Comparison of ENCODE assay signal across 22 mouse cellular contexts in genomic region chr11:68739509-68739908, GRCm38 (mm10). TPM values are rescaled to one million over a fixed set of nuclear protein-coding genes. Genes with fewer than 3 reads are reported as not detected.
DNase-seq lines count a peak whose midpoint lies in the region; ATAC-seq and TF ChIP-seq lines count a peak whose summit lies in the region.
"Had no signal": no experiment of that assay in that cellular context is flagged by ENCODE, and none has a peak within 500 bp of the region (broad histone marks: within the 10 kb centered on the region; RNA-seq: fewer than 3 reads in every experiment).

No protein-coding gene starts in this region.

- peak overlapping the region; percentile 15 for H3K4me3 ChIP-seq in cerebellum, adult 2 months (replicated peaks; ENCODE audit: insufficient read depth, low read depth, low read length)
- H3K4me3 ChIP-seq in megakaryocyte, embryonic 14.5 days (replicated peaks), result peak overlapping the region; percentile 14
- H3K4me3 ChIP-seq in neural tube, embryonic 13.5 days, result no peak overlapping the region
- no peak overlapping the region for H3K4me3 ChIP-seq in midbrain, embryonic 15.5 days

- no peaks in the 10 kb centered on the region for H3K9me3 ChIP-seq in megakaryocyte, embryonic 14.5 days
- no peaks in the 10 kb centered on the region for H3K9me3 ChIP-seq in neural tube, embryonic 13.5 days
- no peaks in the 10 kb centered on the region for H3K9me3 ChIP-seq in midbrain, embryonic 15.5 days
- H3K9me3 ChIP-seq: G1E had no signal

- peak; percentile 40 to 58 for DNase-seq in cerebellum, adult 2 months
- DNase-seq in cerebellum, adult 11 months, result no peak
- DNase-seq in neural tube, embryonic 10.5 days (ENCODE audit: extremely low spot score, low spot score), result no peak
- peak; percentile 58 for DNase-seq in brain, adult 2 months (ENCODE audit: low read depth, low spot score)
- DNase-seq: adrenal gland, adult 2 months; adrenal gland, adult 8-10 months; adrenal gland, postnatal 10 days; adrenal gland, postnatal 14 days; adrenal gland, postnatal 25 days; adrenal gland, postnatal 36 days; B cell, adult 2 months; cerebellum, adult 11-12 months; cerebellum, adult 8-10 months had no signal

- ATAC-seq in megakaryocyte, adult 5-6 weeks (ENCODE audit: poor library complexity, severe bottlenecking), result no peak
- ATAC-seq in neural tube, embryonic 13.5 days (ENCODE audit: low read depth), result no peak
- ATAC-seq in midbrain, embryonic 15.5 days (replicated peaks), result no peak
- ATAC-seq: activated CD4-positive, CD25-positive, alpha-beta regulatory T cell, adult 4 months; CD4-positive, CD25-positive, alpha-beta regulatory T cell, adult 4 months; Patski had no signal

- TF ChIP-seq CTCF in cerebellum, adult 2 months (IDR thresholded peaks at IDR 0.05; ENCODE audit: borderline replicate concordance, insufficient read depth, low read depth, low read length), result no peak

- no peaks in the 10 kb centered on the region for H3K36me3 ChIP-seq in megakaryocyte, embryonic 14.5 days (replicated peaks; ENCODE audit: low read length)
- peaks cover 37% of the 10 kb centered on the region for H3K36me3 ChIP-seq in neural tube, embryonic 13.5 days
- peaks cover 11% of the 10 kb centered on the region; the same call in 1 of the 2 replicates for H3K36me3 ChIP-seq in midbrain, embryonic 15.5 days (replicated peaks)
- H3K36me3 ChIP-seq: G1E had no signal

- peak overlapping the region; percentile 84 for H3K27ac ChIP-seq in cerebellum, adult 2 months (ENCODE audit: insufficient read depth, low read length)
- H3K27ac ChIP-seq in neural tube, embryonic 13.5 days (replicated peaks), result 0 out of 2 replicates have a peak overlapping the region, but pooled peaks have one; percentile 28
- H3K27ac ChIP-seq in midbrain, embryonic 15.5 days, result no peak overlapping the region

- H3K4me2 ChIP-seq in neural tube, embryonic 13.5 days, result no peak overlapping the region
- no peak overlapping the region for H3K4me2 ChIP-seq in midbrain, embryonic 15.5 days

- no peak for TF ChIP-seq POLR2A in cerebellum, adult 2 months (IDR thresholded peaks at IDR 0.05; ENCODE audit: borderline replicate concordance, insufficient read depth, low read length)

- WGBS in cerebellum, adult 2 months, result 42% methylated on average over 7 of the region's 7 CpGs
- 92% methylated on average over 7 of the region's 7 CpGs for whole genome bisulfite sequencing in neural tube, embryonic 13.5 days
- WGBS in midbrain, embryonic 15.5 days, result 91% methylated on average over 7 of the region's 7 CpGs

- H3K27me3 ChIP-seq in cerebellum, adult 2 months (ENCODE audit: control insufficient read depth, insufficient read depth, low read length), result no peaks in the 10 kb centered on the region
- peaks cover 16% of the 10 kb centered on the region for H3K27me3 ChIP-seq in megakaryocyte, embryonic 14.5 days (replicated peaks)
- H3K27me3 ChIP-seq in neural tube, embryonic 13.5 days, result no peaks in the 10 kb centered on the region
- H3K27me3 ChIP-seq in midbrain, embryonic 15.5 days (replicated peaks), result no peaks in the 10 kb centered on the region
- H3K27me3 ChIP-seq: CH12.LX, Patski had no signal

- no peak overlapping the region for H3K9ac ChIP-seq in neural tube, embryonic 13.5 days
- no peak overlapping the region for H3K9ac ChIP-seq in midbrain, embryonic 15.5 days

- H3K4me1 ChIP-seq in cerebellum, adult 2 months (ENCODE audit: control insufficient read depth, insufficient read depth, low read length), result peaks cover 26% of the 10 kb centered on the region
- no peaks in the 10 kb centered on the region for H3K4me1 ChIP-seq in megakaryocyte, embryonic 14.5 days
- H3K4me1 ChIP-seq in neural tube, embryonic 13.5 days (replicated peaks), result peaks cover 11% of the 10 kb centered on the region
- H3K4me1 ChIP-seq in midbrain, embryonic 15.5 days, result no peaks in the 10 kb centered on the region

RNA-seq across cellular contexts. Expression of gene Myh10, which starts 48.1 kb away (rescaled TPM):
- polyA plus RNA-seq in cerebellum, adult 2 months (2012; rRNA removed), result 177 and 180 TPM in 2 replicates
- 0.67 and 1.9 TPM in 2 replicates for polyA plus RNA-seq in megakaryocyte, embryonic 14.5 days (2012; ENCODE audit: insufficient read depth, low replicate concordance)
- total RNA-seq in megakaryocyte, adult 5-6 weeks (2015), result 1.6 and 1.9 TPM in 2 replicates
- total RNA-seq in megakaryocyte, adult 5-6 weeks (2017), result 0.59 and 1.5 TPM in 2 replicates
- polyA plus RNA-seq in neural tube, embryonic 13.5 days (2015; fragmentation: Nextera tagmentation; extraction: Ambion mirVana), result 76.5 and 94.0 TPM in 2 replicates
- 104 and 109 TPM in 2 replicates for polyA plus RNA-seq in midbrain, embryonic 15.5 days (2015; fragmentation: Nextera tagmentation; extraction: Ambion mirVana)

Comparison
In these comparisons a context has a peak if more than half of its experiments do, and no peak if none do; other contexts are left out.
1. DNase-seq: peak in cerebellum, adult 2 months (2 of 2) and brain, adult 2 months (single experiment); none in cerebellum, adult 11 months (single experiment) and neural tube, embryonic 10.5 days (single experiment).
2. H3K4me3 ChIP-seq: peak in cerebellum, adult 2 months (single experiment) and megakaryocyte, embryonic 14.5 days (single experiment); none in neural tube, embryonic 13.5 days (single experiment) and midbrain, embryonic 15.5 days (single experiment).
3. RNA of gene Myh10, which starts 48.1 kb away (polyA plus RNA-seq): 177 to 180 TPM in cerebellum, adult 2 months, 104 to 109 TPM in midbrain, embryonic 15.5 days and 76.5 to 94.0 TPM in neural tube, embryonic 13.5 days; 0.67 to 1.9 TPM in megakaryocyte, embryonic 14.5 days; every median in the first group is over 10 times any median in the second.